Mouse (Mus musculus) kidney, adult 2 months (tissue): ENCODE data around the gene Golim4. TPM values are rescaled to one million over a fixed set of nuclear protein-coding genes. Genes with fewer than 3 reads are reported as not detected.
"Not testable (repeated sequence)": the region's sequence is repeated elsewhere in the genome, so short reads cannot be mapped to it uniquely, and the experiment has no call there.

Experiments used
- DNase-seq: peaks from one replicate; pipeline ENCODE4 v3.0.0; 2021
- H3K27ac ChIP-seq: fragments of 200-500 bp; 2 replicates; pipeline ENCODE4 v1.5.1; 2012; ENCODE audit warnings: low read depth, low read length, control low read depth, inconsistent platforms; ENCODE audit not compliant: insufficient read depth
- H3K27me3 ChIP-seq: fragments of 200-500 bp; replicated peaks from 2 replicates; pipeline ENCODE4 v1.6.1; 2012; ENCODE audit warnings: mild to moderate bottlenecking, moderate library complexity, low read length, inconsistent platforms; ENCODE audit not compliant: control insufficient read depth, insufficient read depth
- H3K36me3 ChIP-seq: fragments of 200-500 bp; 2 replicates; pipeline ENCODE4 v1.6.1; 2012; ENCODE audit warnings: mild to moderate bottlenecking, moderate library complexity, low read length, inconsistent platforms; ENCODE audit not compliant: control insufficient read depth, insufficient read depth
- H3K4me1 ChIP-seq: fragments of 200-500 bp; 2 replicates; pipeline ENCODE4 v1.6.1; 2011; ENCODE audit warnings: low read length; ENCODE audit not compliant: control insufficient read depth, insufficient read depth
- H3K4me3 ChIP-seq: fragments of 200-500 bp; 2 replicates; pipeline ENCODE4 v1.5.1; 2011; ENCODE audit warnings: mild to moderate bottlenecking, low read depth, low read length, control low read depth; ENCODE audit not compliant: insufficient read depth
- CTCF ChIP-seq: fragments of 200-500 bp; conservative IDR thresholded peaks from 2 replicates; pipeline ENCODE4 v1.5.1; 2011; ENCODE audit warnings: low read depth, mild to moderate bottlenecking, control low read depth, low read length, moderate library complexity, mixed read lengths; ENCODE audit not compliant: insufficient read depth, insufficient read length
- POLR2A ChIP-seq: fragments of 200-500 bp; IDR thresholded peaks from one replicate; pipeline ENCODE4 v1.6.1; 2011; ENCODE audit warnings: low read depth, low read length, control low read depth
- WGBS: fragments of 180-500 bp; shearing (Covaris S2); methylation state at CpG from one replicate; pipeline ENCODE4 v1.1.7; 2018; 5-methylcytosine and 5-hydroxymethylcytosine counted together
- polyA plus RNA-seq: library from polyadenylated mRNA; depleted of rRNA; stranded (reverse); fragments of >200 nt; gene quantifications from 2 replicates; pipeline ENCODE4 v1.2.3, GENCODE M21; 2012; rRNA removed

The Golim4 gene
- polyA plus RNA-seq = 16.9 and 17.7 TPM in 2 replicates

- under 1% methylated on average over 53 of the region's 53 CpGs for WGBS
- H3K27me3 ChIP-seq = no peaks in the 10 kb centered on the region
- peak within 1 kb of the TSS; percentile 9; the same call in 1 of the 2 replicates for H3K27ac ChIP-seq
- TF ChIP-seq CTCF (no peak), POLR2A (no peak)
- no peaks in the 10 kb centered on the region for H3K36me3 ChIP-seq
- peak; percentile 94 for DNase-seq
- peak within 1 kb of the TSS; percentile 74 for H3K4me3 ChIP-seq
- no peaks in the 10 kb centered on the region for H3K4me1 ChIP-seq
Measured at GRCm38 (mm10) chr3:75956551-75957302, at the start of gene Golim4. TSS of gene Golim4 (minus strand) at chr3:75956949.

GRCm38 (mm10) chr3:76005621-76006020 lies 48.9 kb upstream of the Golim4 start:
- no peaks in the 10 kb centered on the region for H3K4me1 ChIP-seq
- no peaks in the 10 kb centered on the region for H3K36me3 ChIP-seq
- no peak overlapping the region for H3K4me3 ChIP-seq
- no peak overlapping the region for H3K27ac ChIP-seq
- DNase-seq = no peak
- no peak for TF ChIP-seq CTCF
- no peak for TF ChIP-seq POLR2A
- H3K27me3 ChIP-seq = no peaks in the 10 kb centered on the region
- WGBS = 70% methylated on average over 5 of the region's 5 CpGs

GRCm38 (mm10) chr3:76001156-76001555 lies 44.4 kb upstream of the Golim4 start:
- Histone ChIP-seq H3K27ac (no peak overlapping the region), H3K4me1 (no peaks in the 10 kb centered on the region), H3K27me3 (no peaks in the 10 kb centered on the region), H3K4me3 (no peak overlapping the region), H3K36me3 (no peaks in the 10 kb centered on the region)
- peak; percentile 48 for DNase-seq
- WGBS = 48% methylated on average over 4 of the region's 4 CpGs
- TF ChIP-seq CTCF = 0 out of 2 replicates have a peak, but pooled peaks have one; percentile 4
- no peak for TF ChIP-seq POLR2A

GRCm38 (mm10) chr3:76000481-76000880 lies 43.7 kb upstream of the Golim4 start:
- Histone ChIP-seq H3K27me3 (no peaks in the 10 kb centered on the region), H3K4me3 (no peak overlapping the region), H3K4me1 (no peaks in the 10 kb centered on the region), H3K36me3 (no peaks in the 10 kb centered on the region), H3K27ac (no peak overlapping the region)
- DNase-seq = no peak
- WGBS = 34% methylated on average over 2 of the region's 2 CpGs
- no peak for TF ChIP-seq POLR2A
- no peak for TF ChIP-seq CTCF

- not testable (repeated sequence) for H3K4me3 ChIP-seq, H3K27ac ChIP-seq, H3K27me3 ChIP-seq, H3K36me3 ChIP-seq, H3K4me1 ChIP-seq
- WGBS = 75% methylated on average over 2 of the region's 2 CpGs
- DNase-seq = peak; percentile 34
Measured at GRCm38 (mm10) chr3:75981031-75981750, 24.4 kb upstream of the Golim4 start.

GRCm38 (mm10) chr3:75962784-75963772 lies 6.3 kb upstream of the Golim4 start:
- not testable (repeated sequence) for H3K36me3 ChIP-seq

More at GRCm38 (mm10) chr3:75962784-75963772, 6.3 kb upstream of the Golim4 start:
- not testable (repeated sequence) for H3K27ac ChIP-seq, DNase-seq, H3K27me3 ChIP-seq, H3K4me1 ChIP-seq, H3K4me3 ChIP-seq
- WGBS = 92% methylated on average over 2 of the region's 2 CpGs
